Mouse (Mus musculus) B cell, adult 62 days (primary cell): Measurements from ENCODE around the gene Atp13a1. TPM values are rescaled to one million over a fixed set of nuclear protein-coding genes. Genes with fewer than 3 reads are reported as not detected.

ENCODE experiments used
- total RNA-seq: library from RNA; stranded (reverse); gene quantifications from 4 replicates; pipeline ENCODE4 v1.2.4, GENCODE M21; 2023

Atp13a1 gene
- total RNA-seq: 53.7 to 63.4 TPM (median 56.4 TPM) in 4 replicates

DNA sequence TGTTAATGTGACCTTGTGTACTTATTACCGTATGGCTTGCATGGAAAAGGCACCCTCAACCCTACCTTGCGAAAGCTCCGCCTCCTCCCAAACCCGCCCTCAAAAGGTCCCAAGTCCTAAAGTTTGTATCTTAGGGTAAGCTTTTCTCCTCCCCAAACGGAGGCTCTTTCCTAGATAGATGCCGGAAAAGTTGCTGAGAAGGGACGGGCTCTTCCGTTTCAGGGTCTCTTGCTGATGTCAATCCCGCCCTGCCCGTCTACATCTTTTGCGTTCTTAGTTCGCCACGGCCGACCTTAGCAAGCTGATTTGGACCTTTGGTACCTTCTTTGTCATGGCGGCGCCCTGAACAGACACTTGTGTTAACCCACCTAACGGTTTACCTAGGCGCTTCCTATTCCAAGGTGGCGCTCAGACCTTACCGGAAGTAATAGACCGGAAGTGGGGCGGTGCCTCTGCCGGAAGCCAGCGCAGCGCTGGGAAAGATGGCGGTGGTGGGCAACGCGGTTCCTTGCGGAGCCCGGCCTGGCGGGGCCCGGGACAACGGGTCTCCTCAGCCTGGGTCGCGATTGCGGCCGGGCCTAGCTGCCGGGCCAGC lies at the start of gene Atp13a1, which contains the start of gene Zfp866:
Gene Atp13a1 (plus strand): TSS at position 391 of the 595 bp plus-strand sequence.
Gene Zfp866 (minus strand): TSS at position 406 of the 595 bp plus-strand sequence.

DNA sequence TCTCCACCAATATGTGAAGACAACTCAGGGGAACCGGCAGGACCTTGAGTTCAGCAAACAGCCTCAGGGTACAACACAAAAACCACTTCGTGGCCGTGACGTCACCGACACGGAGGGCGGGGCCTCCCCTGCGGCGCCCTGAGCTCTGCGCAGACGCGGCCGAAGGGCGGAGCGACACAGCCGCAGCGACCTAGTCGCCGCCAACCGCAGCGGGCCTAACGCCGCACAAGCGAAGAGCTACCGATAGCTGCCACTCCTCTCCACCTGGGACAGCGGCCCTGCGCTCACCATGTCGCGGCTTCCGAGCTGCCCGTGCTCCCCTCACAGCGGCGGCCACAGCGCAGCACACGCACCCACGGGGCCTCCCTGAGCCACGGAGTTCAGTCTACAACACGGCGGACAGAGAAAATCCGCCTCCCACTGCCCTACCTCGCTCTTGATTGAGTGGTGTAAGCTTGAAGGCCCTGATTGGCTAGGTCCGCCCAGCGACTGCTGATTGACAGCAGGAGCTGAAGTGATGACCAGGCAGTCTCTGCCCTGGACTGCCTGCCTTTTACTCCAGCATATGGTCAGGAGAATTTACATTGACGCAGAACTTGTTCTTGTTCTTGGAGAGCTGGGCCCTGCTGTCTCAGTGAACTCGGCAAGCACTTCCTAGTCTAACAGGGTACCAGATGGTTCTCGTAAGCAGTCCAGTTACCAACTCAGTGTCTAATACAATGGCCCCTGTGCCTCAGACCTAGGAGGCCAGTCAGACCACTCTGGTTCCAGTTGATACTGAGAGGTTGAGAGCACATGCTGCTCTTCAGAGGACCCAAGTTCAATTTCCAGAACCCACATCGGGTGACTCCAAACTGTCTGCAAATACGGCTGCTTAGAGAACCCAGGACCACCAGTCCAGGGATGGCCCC lies 41.2 kb upstream of the Atp13a1 start, which contains the start of gene Zfp963:
Gene Zfp963 (minus strand): TSS at position 427 of the 911 bp plus-strand sequence.

DNA sequence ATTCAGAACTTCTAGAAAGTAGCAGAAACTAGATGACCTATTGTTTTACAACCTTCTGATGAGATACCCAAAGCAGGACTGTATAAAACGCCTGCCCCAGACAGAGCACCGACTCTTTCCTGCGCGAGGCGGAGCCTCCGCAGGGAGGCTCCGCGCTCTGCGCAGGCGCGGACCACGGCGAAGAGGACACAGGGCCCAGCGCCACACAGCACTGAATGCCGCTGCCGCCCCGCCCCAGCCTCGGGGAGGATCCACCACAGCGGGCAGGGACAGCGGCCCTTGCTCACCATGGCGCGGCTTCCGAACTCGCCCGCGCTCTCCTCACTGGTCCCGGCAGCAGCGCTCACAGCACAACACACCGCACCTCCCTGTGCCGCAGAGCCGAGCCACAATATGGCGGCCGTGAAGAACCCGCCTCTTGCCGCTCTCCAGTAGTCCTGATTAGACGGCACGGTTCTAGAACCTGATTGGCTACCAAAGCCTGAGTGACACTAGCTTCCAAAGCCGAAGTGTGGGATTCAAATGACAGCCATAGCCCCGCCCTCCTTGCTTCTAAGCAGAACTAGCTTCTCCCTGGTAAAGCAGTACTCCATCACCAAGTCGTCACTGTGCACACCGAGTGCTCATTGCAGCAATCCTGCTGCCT lies 16.3 kb upstream of the Atp13a1 start, which contains the start of gene Gm20422:
Gene Gm20422 (minus strand): TSS at position 384 of the 646 bp plus-strand sequence.

DNA sequence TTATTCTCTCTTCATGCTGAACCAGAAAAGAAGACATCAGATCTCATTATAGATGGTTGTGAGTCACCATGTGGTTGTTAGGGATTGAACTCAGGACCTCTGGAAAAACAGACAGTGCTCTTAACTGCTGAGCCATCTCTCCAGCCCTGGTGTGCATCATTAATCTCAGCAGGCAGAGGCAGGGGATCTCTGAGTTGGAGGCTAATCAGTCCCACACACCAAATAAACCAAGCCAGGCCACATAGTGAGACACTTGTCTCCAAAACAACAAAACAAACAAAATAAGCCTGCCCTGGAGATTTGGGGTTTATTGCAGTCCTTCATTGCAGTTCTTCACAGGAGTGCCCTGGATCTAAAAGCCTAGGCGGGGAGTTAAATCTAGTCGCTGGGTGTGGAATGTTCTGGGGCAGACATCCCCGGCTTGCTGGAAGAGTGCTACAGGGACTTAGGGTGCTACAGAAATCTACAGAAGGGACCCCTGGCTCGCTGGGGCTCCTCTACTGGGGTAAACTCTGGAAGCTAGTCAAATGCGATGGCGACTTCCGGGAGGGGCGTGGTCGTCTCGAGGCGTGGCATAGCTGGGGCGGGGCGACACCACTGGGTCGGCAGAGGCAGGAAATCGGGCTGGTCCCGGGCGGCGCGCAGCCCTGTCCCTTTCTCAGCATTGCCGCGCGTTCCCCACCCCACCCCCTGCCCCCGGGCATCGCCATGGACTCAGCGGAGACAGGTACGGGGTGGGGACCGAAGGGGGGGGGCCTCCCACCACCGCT lies 17.3 kb downstream of the Atp13a1 start, which contains the start of gene Gmip:
Gene Gmip (plus strand): TSS at position 586 of the 770 bp plus-strand sequence.

DNA sequence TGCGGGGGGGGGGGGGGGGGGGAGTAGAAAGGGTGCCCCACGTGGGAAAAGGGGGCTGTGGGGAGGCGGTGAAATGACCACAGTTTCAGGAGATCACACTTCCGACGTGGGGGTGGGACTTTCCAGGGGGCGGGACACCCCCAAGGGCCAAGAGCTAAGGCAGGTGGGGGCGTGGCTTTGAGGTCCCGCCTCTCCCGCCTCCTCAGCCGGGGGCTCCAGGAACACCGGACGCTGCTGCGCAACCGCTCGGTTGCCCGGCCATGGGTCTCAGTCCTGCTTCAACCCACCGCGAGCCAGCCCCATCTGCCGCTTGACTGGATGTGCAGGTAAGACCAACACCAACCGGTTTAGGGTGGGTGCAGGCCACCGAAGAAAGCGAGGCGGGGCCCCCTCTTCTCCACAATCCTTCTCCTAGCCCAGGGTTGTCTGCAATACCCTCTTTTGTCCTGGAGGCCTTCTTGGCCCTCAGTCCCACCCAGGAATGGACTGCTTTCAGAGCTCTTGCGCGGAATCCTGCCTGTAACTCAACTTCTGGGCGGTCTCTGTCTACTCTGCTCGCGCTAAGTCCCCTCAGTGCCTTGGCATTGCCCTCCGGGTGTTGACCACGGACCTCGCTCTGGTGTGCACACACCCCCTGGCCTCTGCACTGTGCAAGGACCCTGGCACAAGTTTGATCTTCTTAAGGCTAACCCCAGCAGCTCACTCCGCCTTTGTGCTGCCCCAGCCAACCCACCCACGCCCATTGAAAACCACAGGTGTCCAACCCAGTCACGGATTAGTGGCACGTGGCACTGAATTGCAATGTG lies 31.6 kb downstream of the Atp13a1 start, which contains the start of gene Lpar2:
Gene Lpar2 (plus strand): TSS at position 44 of the 806 bp plus-strand sequence.

DNA sequence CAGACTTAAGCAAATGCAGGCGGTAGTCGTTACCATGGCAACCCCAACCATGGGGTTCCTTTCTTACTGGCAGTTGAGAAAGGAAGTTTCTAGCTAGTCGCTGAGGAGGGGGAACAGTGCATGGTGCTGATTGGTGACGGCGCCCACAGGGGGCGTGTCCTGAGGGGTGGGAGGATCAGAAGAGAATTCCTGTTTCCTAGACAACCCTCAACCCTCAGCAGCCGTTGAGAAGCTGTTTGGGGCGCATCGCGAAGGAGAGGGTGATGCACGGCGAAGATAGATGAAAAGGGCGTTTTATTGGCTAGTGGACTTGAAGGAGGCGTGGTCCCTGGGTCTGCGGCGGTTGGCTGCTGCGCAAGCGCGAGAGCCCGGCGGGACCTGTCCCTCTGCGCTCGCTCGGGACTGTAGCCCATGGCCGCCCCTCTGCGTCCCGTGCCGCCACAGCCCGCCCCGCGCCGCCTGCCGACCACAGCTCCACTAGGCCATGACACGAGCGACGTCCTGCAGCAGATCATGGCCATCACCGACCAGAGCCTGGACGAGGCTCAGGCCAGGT lies 41.4 kb downstream of the Atp13a1 start, which contains the start of gene Pbx4:
Gene Pbx4 (plus strand): TSS at position 194 of the 556 bp plus-strand sequence.

Other genes with a start within 250 kb of the Atp13a1 start
- gene Zfp868, start 165.6 kb upstream of the Atp13a1 start, total RNA-seq: 69.9 to 89.3 TPM (median 80.4 TPM) in 4 replicates
- gene Zfp964, start 136.7 kb upstream of the Atp13a1 start, total RNA-seq: 0.75 to 1.6 TPM (median 1.00 TPM) in 4 replicates
- gene Zfp869, start 80.4 kb upstream of the Atp13a1 start, total RNA-seq: 87.0 to 95.8 TPM (median 91.4 TPM) in 4 replicates
- gene Zfp963, start 41.2 kb upstream of the Atp13a1 start, total RNA-seq: 3.5 to 3.8 TPM (median 3.8 TPM) in 4 replicates
- 1.1 to 2.0 TPM in 2 of 4 replicates, not detected in the others for gene Gm20422, start 16.3 kb upstream of the Atp13a1 start, total RNA-seq
- 20.8 to 25.2 TPM (median 21.7 TPM) in 4 replicates for gene Zfp866, start within 50 bp of the Atp13a1 start, total RNA-seq
- 371 to 418 TPM (median 378 TPM) in 4 replicates for gene Gmip, start 17.5 kb downstream of the Atp13a1 start, total RNA-seq
- gene Lpar2, start 31.3 kb downstream of the Atp13a1 start, total RNA-seq: 6.8 to 7.8 TPM (median 7.1 TPM) in 4 replicates
- gene Pbx4, start 41.3 kb downstream of the Atp13a1 start, total RNA-seq: 3.0 to 11.8 TPM (median 7.3 TPM) in 4 replicates
- gene Cilp2, start 96.5 kb downstream of the Atp13a1 start, total RNA-seq: 0.18 to 0.21 TPM in 2 of 4 replicates, not detected in the others
- gene Tssk6, start 111.0 kb downstream of the Atp13a1 start, total RNA-seq: 0.46 to 1.8 TPM (median 0.86 TPM) in 4 replicates
- 46.4 to 56.3 TPM (median 47.7 TPM) in 4 replicates for gene Ndufa13, start 111.4 kb downstream of the Atp13a1 start, total RNA-seq
- 0.97 TPM in 1 of 4 replicates, not detected in the others for gene Yjefn3, start 111.5 kb downstream of the Atp13a1 start, total RNA-seq
- 91.2 to 119 TPM (median 106 TPM) in 4 replicates for gene Gatad2a, start 205.2 kb downstream of the Atp13a1 start, total RNA-seq